Mouse (Mus musculus) R1 (cell line): Measurements from ENCODE around the gene Fam241a.

Source experiments
- DNase-seq: peaks from one replicate; pipeline ENCODE4 v3.0.0-alpha.2; 2018; ENCODE audit warnings: low read depth, low spot score

Fam241a gene

GRCm38 (mm10) chr3:127837154-127837865, 58.8 kb downstream of the Fam241a start, which contains the start of gene Ap1ar:
Gene Ap1ar (minus strand): TSS chr3:127837523.
- peak; percentile 95 for DNase-seq

DNA sequence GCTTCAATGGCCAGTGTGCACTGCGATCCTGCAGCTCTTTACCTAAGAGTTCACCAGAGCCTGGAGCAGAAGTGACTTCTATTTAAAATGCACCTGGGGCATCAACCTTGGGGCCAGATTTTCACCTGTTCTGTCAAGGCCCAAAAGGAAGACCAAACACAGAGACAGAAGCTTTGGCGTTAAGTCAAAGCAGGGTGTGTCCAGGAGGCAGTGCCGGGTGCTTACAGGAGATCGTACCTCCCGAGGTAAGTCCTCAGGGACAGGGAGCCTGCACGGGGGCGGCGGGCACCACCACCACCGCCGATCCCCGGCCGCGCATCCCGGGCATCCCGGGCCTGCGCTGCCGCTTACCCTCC, 59.3 kb downstream of the Fam241a start:
- peak; percentile 68 for DNase-seq

DNA sequence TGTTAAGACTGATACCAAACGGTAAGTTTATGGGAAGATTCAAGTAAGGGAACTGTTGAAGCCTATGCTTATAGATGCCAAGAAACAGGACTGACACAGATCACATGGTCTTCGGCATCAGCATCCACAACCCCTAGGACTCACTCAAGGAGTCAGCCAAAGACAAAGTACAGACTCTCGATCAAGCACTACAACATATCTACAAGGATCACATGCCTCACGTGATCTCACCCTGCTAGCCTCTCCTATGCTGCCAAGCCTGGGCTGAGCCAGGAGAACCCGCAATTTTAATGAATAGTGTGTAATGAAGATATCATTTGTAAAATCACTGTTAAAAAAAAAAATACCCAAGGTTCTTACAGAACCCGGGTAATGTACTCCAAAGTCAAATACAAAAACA, 60.5 kb downstream of the Fam241a start:
- no peak for DNase-seq

DNA sequence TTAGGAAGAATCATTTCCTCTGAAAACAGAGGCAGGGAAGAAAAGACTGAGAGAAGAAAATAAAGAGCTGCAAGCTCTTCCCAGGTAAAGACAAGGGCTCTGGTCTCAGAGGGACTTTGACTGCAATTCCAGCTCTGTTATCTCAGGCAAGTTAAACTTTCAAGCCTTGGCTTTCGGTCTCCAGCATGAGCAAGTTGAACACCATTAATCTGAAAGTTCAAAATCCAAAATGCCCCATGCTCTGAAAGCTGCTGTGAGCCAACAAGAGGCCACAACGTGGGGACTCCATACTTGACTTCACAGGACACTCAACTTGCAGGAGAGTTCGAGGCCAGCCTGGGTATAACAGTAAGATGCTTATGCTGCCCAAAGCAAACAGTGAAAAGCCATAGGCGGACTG, 62.1 kb downstream of the Fam241a start:
- DNase-seq: no peak

- DNase-seq: no peak
Measured at GRCm38 (mm10) chr3:127831079-127831478, 65.0 kb downstream of the Fam241a start.

GRCm38 (mm10) chr3:127830183-127830582, 65.9 kb downstream of the Fam241a start:
- DNase-seq: no peak

DNA sequence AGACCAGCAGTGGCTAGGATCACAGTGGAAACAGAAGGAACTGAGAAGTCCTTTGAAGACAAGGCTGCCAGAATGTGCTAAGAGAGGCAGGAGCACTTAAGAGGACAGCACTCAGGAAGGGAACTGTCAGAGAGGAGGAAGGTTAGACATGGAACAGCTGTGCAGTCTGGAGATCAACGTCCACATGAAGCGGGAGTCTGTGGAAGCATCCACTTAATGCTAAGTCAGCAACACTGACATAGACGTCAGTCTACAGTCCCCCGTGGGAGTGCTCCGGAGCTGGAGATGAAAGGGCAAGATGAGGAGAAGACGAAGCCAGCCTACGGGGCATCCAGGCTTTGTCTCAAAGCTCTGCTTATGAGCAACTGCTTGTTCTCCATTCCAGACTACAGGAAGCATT, 69.0 kb downstream of the Fam241a start:
- DNase-seq: no peak

GRCm38 (mm10) chr3:127826503-127826902, 69.6 kb downstream of the Fam241a start:
- DNase-seq: no peak

GRCm38 (mm10) chr3:127823886-127824863, 71.9 kb downstream of the Fam241a start:
- DNase-seq: no peak

GRCm38 (mm10) chr3:127821209-127821608, 74.9 kb downstream of the Fam241a start:
- DNase-seq: no peak

DNA sequence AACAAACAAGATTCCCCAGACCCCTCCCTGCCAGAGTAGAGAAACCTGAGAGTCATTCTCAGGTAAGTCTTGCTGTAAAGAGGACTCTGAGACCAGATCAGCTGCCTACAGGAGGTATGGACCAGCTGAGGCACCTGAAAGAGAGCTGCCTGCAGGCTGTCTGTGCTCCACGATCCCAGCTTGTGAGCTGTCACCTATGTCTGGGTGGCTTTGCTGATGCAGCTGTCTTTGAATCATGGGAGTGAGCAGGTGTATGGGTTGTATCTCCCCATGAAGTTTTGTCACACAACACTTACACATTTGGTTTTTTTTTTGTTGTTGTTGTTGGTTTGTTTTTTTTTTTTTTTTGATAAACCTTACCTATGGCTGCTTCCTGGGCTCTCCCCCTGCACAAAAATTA, 75.7 kb downstream of the Fam241a start:
- DNase-seq: no peak
